Mouse (Mus musculus): Measurements from ENCODE around the gene H6pd.

DNA sequence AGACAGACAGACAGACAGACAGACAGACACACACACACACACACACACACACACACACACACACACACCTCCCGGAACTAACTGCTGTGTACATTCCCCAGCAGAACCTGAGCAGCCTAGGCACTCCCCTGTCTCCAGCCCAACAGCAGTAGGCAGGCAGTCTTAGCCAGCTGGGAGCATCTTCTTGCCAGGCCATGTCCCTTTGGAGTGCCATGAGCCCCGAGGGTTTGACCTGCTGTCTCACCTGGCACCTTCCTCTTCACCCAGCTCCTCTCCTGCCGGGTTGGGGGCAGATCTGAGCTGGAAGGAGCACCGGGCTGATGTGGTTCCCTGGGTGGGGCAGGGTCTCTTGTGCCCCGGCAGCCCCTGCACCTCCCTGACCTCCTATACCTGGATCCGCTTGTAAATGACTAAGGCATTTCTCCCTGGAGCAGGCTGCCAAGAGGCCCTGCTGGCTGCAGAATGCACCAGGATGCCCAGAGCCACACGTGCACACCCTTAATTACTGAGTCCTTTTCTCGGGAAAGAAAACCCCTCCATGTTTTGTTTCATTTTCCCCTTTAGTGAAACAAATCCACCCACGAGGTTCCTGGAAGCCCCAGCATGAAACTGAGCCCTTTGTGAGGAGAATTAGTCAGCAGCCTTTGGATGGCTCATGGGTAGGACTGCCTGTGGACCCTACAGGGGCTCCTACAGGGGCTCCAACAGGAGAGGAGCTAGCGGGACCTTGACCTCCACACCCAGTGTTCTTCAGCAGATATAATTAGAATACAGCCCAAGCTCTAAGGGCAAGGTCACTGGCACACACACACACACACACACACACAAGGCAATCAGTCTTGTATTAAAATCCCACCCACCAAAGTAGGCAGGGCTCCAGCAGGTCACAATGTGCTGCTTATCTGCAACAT is 65.7 kb downstream of the H6pd start:
- TF ChIP-seq POLR2A (IDR thresholded peaks at IDR 0.05; ENCODE audit: control insufficient read depth in 1 of 2, insufficient read depth in 1 of 2, low read depth in 1 of 2, low read length in 2 of 2, poor library complexity in 1 of 2) (no peak), CTCF (IDR thresholded peaks at IDR 0.05 in 2 of 3, conservative IDR thresholded peaks at IDR 0.05 in 1 of 3; ENCODE audit: control insufficient read depth in 1 of 3, insufficient read depth in 1 of 3, low read depth in 2 of 3, low read length in 3 of 3, poor library complexity in 1 of 3, severe bottlenecking in 1 of 3) (no peak), EP300 (IDR thresholded peaks at IDR 0.05; ENCODE audit: low read depth in 1 of 2, low read length in 2 of 2) (no peak), ZC3H11A (IDR thresholded peaks at IDR 0.05; ENCODE audit: low read depth, low read length) (no peak), GATA1 (IDR thresholded peaks at IDR 0.05; ENCODE audit: low read depth, low read length) (no peak)
